Mouse (Mus musculus) hindbrain, embryonic 16.5 days (tissue): Measurements from ENCODE around the gene Babam1. TPM values are rescaled to one million over a fixed set of nuclear protein-coding genes. Genes with fewer than 3 reads are reported as not detected.

Experiments used
- ATAC-seq: fragments of 200-750 bp; cut with Nextera tagmentation; 2 replicates; pipeline ENCODE4 v1.8.0; 2017; ENCODE audit warnings: moderate TSS enrichment, moderate library complexity
- H3K27ac ChIP-seq: fragments of 300-500 bp; sonication (generic); 2 replicates; pipeline ENCODE4 v1.5.1; 2014; ENCODE audit warnings: low read depth, mild to moderate bottlenecking, control low read depth, low read length, moderate library complexity
- H3K27me3 ChIP-seq: fragments of 300-500 bp; sonication (generic); replicated peaks from 2 replicates; pipeline ENCODE4 v1.6.1; 2014; ENCODE audit warnings: low read length; ENCODE audit not compliant: control insufficient read depth, insufficient read depth
- H3K36me3 ChIP-seq: fragments of 300-500 bp; sonication (generic); 2 replicates; pipeline ENCODE4 v1.6.1; 2014; ENCODE audit warnings: mild to moderate bottlenecking, low read length, moderate library complexity, mixed read lengths; ENCODE audit not compliant: control insufficient read depth, insufficient read depth
- H3K4me1 ChIP-seq: fragments of 300-500 bp; sonication (generic); 2 replicates; pipeline ENCODE4 v1.6.1; 2014; ENCODE audit warnings: low read depth, low read length; ENCODE audit not compliant: control insufficient read depth, insufficient read depth
- H3K4me2 ChIP-seq: fragments of 300-500 bp; sonication (generic); 2 replicates; pipeline ENCODE4 v1.6.1; 2014; ENCODE audit warnings: mild to moderate bottlenecking, low read length, control low read depth, moderate library complexity
- H3K4me3 ChIP-seq: fragments of 300-500 bp; sonication (generic); 2 replicates; pipeline ENCODE4 v1.5.1; 2014; ENCODE audit warnings: mild to moderate bottlenecking, low read length, control low read depth, moderate library complexity
- H3K9ac ChIP-seq: fragments of 300-500 bp; sonication (generic); 2 replicates; pipeline ENCODE4 v1.6.1; 2014; ENCODE audit warnings: low read depth, mild to moderate bottlenecking, control low read depth, low read length, moderate library complexity
- H3K9me3 ChIP-seq: fragments of 300-500 bp; sonication (generic); 2 replicates; pipeline ENCODE4 v1.6.1; 2014; ENCODE audit warnings: mild to moderate bottlenecking, low read length, moderate library complexity; ENCODE audit not compliant: control insufficient read depth
- WGBS: fragments of 180-500 bp; shearing (Covaris S2); extraction: QIAGEN DNeasy Blood & Tissue Kit; methylation state at CpG from one replicate; pipeline ENCODE4 v1.1.7; 2014; 5-methylcytosine and 5-hydroxymethylcytosine counted together
- polyA plus RNA-seq: library from polyadenylated mRNA; unstranded; fragments of >200 nt; fragmentation: Nextera tagmentation; extraction: Ambion mirVana; gene quantifications from 2 replicates; pipeline ENCODE4 v1.2.1, GENCODE M21; 2015

The Babam1 gene
- polyA plus RNA-seq, 1 experiment from 2014 or later, result 97.3 TPM

DNA sequence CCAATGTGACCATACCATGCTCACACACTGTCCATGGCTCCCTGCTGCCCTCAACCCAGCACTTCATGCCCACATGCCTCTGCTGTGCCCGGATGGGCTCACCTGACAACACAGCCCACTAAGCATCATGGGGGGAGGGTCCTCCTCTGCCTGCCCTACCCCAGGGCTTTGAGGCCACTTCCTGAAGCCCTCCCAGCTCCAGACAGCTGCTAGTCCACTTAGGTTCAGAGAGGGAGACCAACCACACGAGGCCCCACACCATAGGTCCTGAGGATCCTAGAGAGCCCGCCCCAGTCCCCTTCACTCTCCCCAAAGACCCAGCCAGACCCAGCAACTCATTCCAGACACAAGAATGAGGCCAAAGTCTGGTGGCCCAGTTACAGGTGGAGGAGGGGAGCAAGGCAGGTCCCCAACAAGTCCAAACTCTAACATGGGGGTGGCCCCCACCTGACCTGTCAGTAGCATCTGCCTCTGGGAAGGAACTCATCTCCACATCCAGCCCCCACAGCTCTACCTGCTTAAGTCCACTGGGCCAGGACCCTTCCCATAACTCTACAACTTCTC lies 17.1 kb upstream of the Babam1 start:
- Histone ChIP-seq H3K27me3 (no peaks in the 10 kb centered on the region), H3K9ac (peak overlapping the region; percentile 88), H3K36me3 (peaks cover 5% of the 10 kb centered on the region; the same call in 1 of the 2 replicates), H3K4me3 (peak overlapping the region; percentile 83), H3K9me3 (no peaks in the 10 kb centered on the region), H3K4me1 (peaks cover 50% of the 10 kb centered on the region), H3K27ac (no peak overlapping the region), H3K4me2 (peak overlapping the region; percentile 100)
- 38% methylated on average over 3 of the region's 3 CpGs for WGBS
- no peak for ATAC-seq

DNA sequence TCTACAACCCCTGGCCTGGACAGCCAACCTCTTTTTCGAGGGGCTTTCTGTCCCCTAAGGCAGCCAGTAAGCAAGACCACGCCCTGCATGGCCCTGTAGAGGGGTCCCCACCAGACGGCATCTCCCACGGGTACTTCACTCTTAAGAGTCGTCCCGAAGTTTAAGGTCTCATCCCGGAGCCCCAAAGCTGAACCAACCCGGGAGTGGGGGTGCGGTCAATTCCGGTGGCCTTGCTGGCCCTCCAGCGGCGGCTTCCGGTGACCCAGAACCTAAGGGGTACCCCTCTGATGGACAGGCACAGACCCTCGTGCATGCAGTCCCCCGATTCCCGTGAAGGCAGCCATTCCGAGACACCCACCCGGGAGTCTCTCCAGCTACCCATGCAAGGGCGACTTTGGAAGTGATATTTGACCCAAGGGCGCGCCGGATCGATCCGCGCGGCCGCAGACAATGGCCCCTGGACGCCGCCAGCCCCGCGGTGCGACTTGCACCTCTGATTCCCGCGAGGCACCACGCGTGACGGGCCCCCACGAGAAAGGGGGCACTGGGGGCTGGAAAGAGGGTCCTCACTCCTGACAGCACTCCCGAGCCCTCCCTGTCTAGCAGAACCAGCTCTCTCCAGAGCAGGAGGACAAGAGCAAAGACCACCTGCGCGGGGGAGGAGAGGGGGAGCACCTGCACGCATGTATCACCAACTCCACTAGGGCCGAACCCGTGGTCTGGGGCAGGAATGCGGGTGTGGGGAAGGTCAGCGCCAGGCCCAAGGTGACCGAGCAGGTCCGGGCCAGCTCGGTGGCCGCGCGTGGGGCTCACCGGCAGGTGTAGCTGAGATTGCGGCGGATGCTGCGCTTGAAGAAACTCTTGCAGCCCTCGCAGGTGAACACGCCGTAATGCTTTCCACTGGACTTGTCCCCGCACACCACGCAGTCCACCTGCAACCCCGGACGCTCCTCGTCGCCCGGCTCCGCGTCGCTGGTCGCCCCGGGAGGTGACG lies 16.2 kb upstream of the Babam1 start:
- peaks cover 48% of the 10 kb centered on the region for H3K4me1 ChIP-seq

DNA sequence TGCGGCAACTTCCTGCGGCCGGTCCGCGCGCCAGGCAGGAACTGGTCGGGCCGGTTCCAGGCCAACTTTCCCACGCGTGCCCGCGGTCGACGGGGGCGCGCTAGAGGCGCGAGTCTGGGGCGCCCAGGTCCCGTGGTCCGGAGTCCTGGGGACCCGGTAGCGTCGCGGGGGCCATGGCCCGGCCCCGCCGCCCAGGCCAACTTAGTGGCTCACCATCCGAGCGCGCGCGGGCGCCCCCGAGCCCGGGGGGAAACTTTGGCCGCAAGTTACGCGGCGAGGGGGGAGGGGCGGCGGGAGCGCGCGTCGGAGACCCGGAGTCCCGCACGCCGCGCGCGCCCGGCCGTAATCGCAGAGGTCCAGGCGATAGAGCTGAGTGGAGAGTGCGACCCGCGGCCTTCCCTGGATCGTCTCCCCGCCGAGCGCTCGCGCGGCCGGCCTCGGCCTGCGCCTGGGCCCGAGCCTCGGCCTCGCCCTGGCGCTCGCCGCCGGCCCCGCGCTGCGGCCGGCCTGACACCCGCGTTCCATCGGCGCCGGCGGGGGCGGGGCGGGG lies 15.2 kb upstream of the Babam1 start, which contains the start of gene Nr2f6:
Gene Nr2f6 (minus strand): TSS at position 540 of the 550 bp plus-strand sequence.
- no peaks in the 10 kb centered on the region for H3K9me3 ChIP-seq
- H3K4me2 ChIP-seq, result peak within 1 kb of the TSS; percentile 100
- H3K27ac ChIP-seq, result peak within 1 kb of the TSS; percentile 87
- under 1% methylated on average over 72 of the region's 89 CpGs for WGBS
- H3K36me3 ChIP-seq, result peaks cover 3% of the 10 kb centered on the region; the same call in 1 of the 2 replicates
- no peaks in the 10 kb centered on the region for H3K27me3 ChIP-seq
- H3K4me1 ChIP-seq, result peaks cover 38% of the 10 kb centered on the region
- peak within 1 kb of the TSS; percentile 83 for H3K4me3 ChIP-seq
- H3K9ac ChIP-seq, result peak within 1 kb of the TSS; percentile 88
- ATAC-seq, result peak; percentile 72

More for the DNA sequence above, 16.2 kb upstream of the Babam1 start:
- Histone ChIP-seq H3K4me2 (peak overlapping the region; percentile 100), H3K36me3 (peaks cover 3% of the 10 kb centered on the region; the same call in 1 of the 2 replicates), H3K9me3 (no peaks in the 10 kb centered on the region), H3K9ac (peak overlapping the region; percentile 88), H3K27ac (no peak overlapping the region), H3K4me3 (peak overlapping the region; percentile 83), H3K27me3 (no peaks in the 10 kb centered on the region)
- WGBS, result under 1% methylated on average over 71 of the region's 72 CpGs
- no peak; the same call in 1 of the 2 replicates for ATAC-seq

GRCm38 (mm10) chr8:71381971-71382961 lies 14.4 kb upstream of the Babam1 start:
- Histone ChIP-seq H3K9ac (peak overlapping the region; percentile 88), H3K4me2 (peak overlapping the region; percentile 100), H3K27me3 (no peaks in the 10 kb centered on the region), H3K4me1 (peaks cover 34% of the 10 kb centered on the region), H3K4me3 (peak overlapping the region; percentile 83), H3K36me3 (peaks cover 3% of the 10 kb centered on the region; the same call in 1 of the 2 replicates), H3K27ac (peak overlapping the region; percentile 87), H3K9me3 (no peaks in the 10 kb centered on the region)
- 1% methylated on average over 67 of the region's 80 CpGs for WGBS
- ATAC-seq, result peak; percentile 87

DNA sequence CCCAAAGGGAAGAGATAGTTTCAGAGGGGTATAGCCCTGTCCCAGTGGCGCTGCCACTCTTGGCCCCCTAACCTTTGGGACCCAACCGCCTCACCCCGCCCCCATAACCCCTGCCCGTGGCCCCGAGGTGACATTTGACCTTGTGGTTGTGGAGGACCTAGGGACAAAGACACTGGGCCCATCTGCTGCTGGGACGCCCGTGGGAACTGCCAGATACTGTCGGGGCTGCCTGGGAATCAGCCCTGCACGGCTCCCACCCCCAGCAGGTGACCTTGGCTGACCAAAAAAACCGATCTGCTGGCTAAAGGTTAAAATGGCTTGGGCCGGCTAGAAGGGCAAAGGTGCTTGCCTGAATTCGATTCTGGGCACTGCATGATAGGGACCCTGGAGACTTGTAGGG lies 13.3 kb upstream of the Babam1 start:
- Histone ChIP-seq H3K27me3 (no peaks in the 10 kb centered on the region), H3K4me1 (peaks cover 33% of the 10 kb centered on the region), H3K27ac (no peak overlapping the region), H3K9me3 (no peaks in the 10 kb centered on the region), H3K4me3 (no peak overlapping the region), H3K9ac (no peak overlapping the region), H3K4me2 (no peak overlapping the region), H3K36me3 (no peaks in the 10 kb centered on the region)
- WGBS, result 11% methylated on average over 12 of the region's 12 CpGs
- ATAC-seq, result no peak

DNA sequence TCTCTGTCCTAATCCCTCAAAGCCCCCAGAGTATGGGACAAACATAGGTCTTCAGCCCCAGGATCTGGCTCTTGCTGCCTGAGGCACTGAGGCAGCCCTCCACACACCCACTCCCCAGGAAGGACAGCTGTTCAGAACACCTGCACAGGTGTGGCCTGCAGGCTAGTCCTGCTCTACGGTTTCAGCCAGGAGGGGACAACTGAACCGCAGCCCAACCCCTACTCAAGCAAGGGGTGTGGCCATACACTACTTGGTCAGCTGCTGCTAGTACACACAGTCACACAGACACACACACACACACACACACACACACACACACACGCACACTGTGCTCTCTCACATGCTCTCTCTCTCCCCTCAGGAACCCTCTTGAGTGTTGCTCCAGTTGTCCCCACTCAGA lies 12.8 kb upstream of the Babam1 start:
- no peak for ATAC-seq
- no peak overlapping the region for H3K4me3 ChIP-seq
- H3K4me1 ChIP-seq, result peaks cover 29% of the 10 kb centered on the region
- no peaks in the 10 kb centered on the region for H3K36me3 ChIP-seq
- no peak overlapping the region for H3K9ac ChIP-seq
- H3K4me2 ChIP-seq, result no peak overlapping the region
- no peaks in the 10 kb centered on the region for H3K27me3 ChIP-seq
- 43% methylated on average over 3 of the region's 3 CpGs for WGBS
- no peak overlapping the region for H3K27ac ChIP-seq
- no peaks in the 10 kb centered on the region for H3K9me3 ChIP-seq

GRCm38 (mm10) chr8:71385212-71385835 lies 11.3 kb upstream of the Babam1 start:
- Histone ChIP-seq H3K36me3 (no peaks in the 10 kb centered on the region), H3K27ac (no peak overlapping the region), H3K4me2 (no peak overlapping the region), H3K9ac (no peak overlapping the region), H3K4me3 (no peak overlapping the region), H3K4me1 (peaks cover 14% of the 10 kb centered on the region), H3K9me3 (no peaks in the 10 kb centered on the region), H3K27me3 (no peaks in the 10 kb centered on the region)
- WGBS, result 76% methylated on average over 12 of the region's 12 CpGs
- no peak for ATAC-seq

- no peaks in the 10 kb centered on the region for H3K36me3 ChIP-seq
- no peak overlapping the region for H3K27ac ChIP-seq
- no peak overlapping the region for H3K9ac ChIP-seq
- no peak for ATAC-seq
- H3K4me2 ChIP-seq, result no peak overlapping the region
- H3K4me3 ChIP-seq, result no peak overlapping the region
- H3K4me1 ChIP-seq, result no peaks in the 10 kb centered on the region
- 88% methylated on average over 1 of the region's 1 CpGs for WGBS
- no peaks in the 10 kb centered on the region for H3K27me3 ChIP-seq
- H3K9me3 ChIP-seq, result no peaks in the 10 kb centered on the region
Observed at GRCm38 (mm10) chr8:71388267-71388666, 8.4 kb upstream of the Babam1 start.
